Mouse (Mus musculus): ENCODE measurements around the gene Palm3. TPM values are rescaled to one million over a fixed set of nuclear protein-coding genes. Genes with fewer than 3 reads are reported as not detected.
A peak's percentile ranks its signal among the peaks of the same experiment; 100 is the strongest.

Palm3 gene
- polyA plus RNA-seq, 1 experiment from 2014 or later, result 2.1 TPM

GRCm38 (mm10) chr8:84023085-84023484 is 1.8 kb downstream of the Palm3 start:
- Histone ChIP-seq H3K27me3 (ENCODE audit: control insufficient read depth, insufficient read depth, low read length) (peaks cover 38% of the 10 kb centered on the region), H3K9ac (ENCODE audit: low read length) (no peak overlapping the region), H3K27ac (replicated peaks; ENCODE audit: low read depth, low read length) (no peak overlapping the region), H3K9me3 (ENCODE audit: control insufficient read depth, low read length) (no peaks in the 10 kb centered on the region), H3K36me3 (ENCODE audit: control insufficient read depth, insufficient read depth, low read length) (no peaks in the 10 kb centered on the region), H3K4me2 (ENCODE audit: low read depth, severe bottlenecking) (no peak overlapping the region), H3K4me1 (ENCODE audit: control insufficient read depth, insufficient read depth, low read length) (0 out of 2 replicates have a peak, but pooled peaks cover 9% of the 10 kb centered on the region), H3K4me3 (ENCODE audit: low read depth, low read length) (no peak overlapping the region)
- WGBS, result 20% methylated on average over 5 of the region's 5 CpGs
- ATAC-seq (ENCODE audit: insufficient number of reproducible peaks, low FRiP score, low TSS enrichment, low read depth), result no peak
- DNase-seq (ENCODE audit: low spot score), result no peak

- H3K27ac ChIP-seq (replicated peaks; ENCODE audit: low read depth, low read length), result no peak overlapping the region
- WGBS, result 79% methylated on average over 1 of the region's 1 CpGs
- ATAC-seq (ENCODE audit: insufficient number of reproducible peaks, low FRiP score, low TSS enrichment, low read depth) (no peak), DNase-seq (ENCODE audit: low spot score) (no peak)
- H3K4me2 ChIP-seq (ENCODE audit: low read depth, severe bottlenecking), result no peak overlapping the region
- H3K4me1 ChIP-seq (ENCODE audit: control insufficient read depth, insufficient read depth, low read length), result 0 out of 2 replicates have a peak, but pooled peaks cover 9% of the 10 kb centered on the region
- H3K9ac ChIP-seq (ENCODE audit: low read length), result no peak overlapping the region
- peaks cover 42% of the 10 kb centered on the region for H3K27me3 ChIP-seq (ENCODE audit: control insufficient read depth, insufficient read depth, low read length)
- H3K4me3 ChIP-seq (ENCODE audit: low read depth, low read length), result no peak overlapping the region
- no peaks in the 10 kb centered on the region for H3K9me3 ChIP-seq (ENCODE audit: control insufficient read depth, low read length)
- H3K36me3 ChIP-seq (ENCODE audit: control insufficient read depth, insufficient read depth, low read length), result no peaks in the 10 kb centered on the region
These were observed 2.4 kb downstream of the Palm3 start for GRCm38 (mm10) chr8:84023631-84024030.

GRCm38 (mm10) chr8:84024171-84024570 is 2.9 kb downstream of the Palm3 start:
- Histone ChIP-seq H3K9me3 (ENCODE audit: control insufficient read depth, low read length) (no peaks in the 10 kb centered on the region), H3K4me2 (ENCODE audit: low read depth, severe bottlenecking) (no peak overlapping the region), H3K4me1 (ENCODE audit: control insufficient read depth, insufficient read depth, low read length) (0 out of 2 replicates have a peak, but pooled peaks cover 9% of the 10 kb centered on the region), H3K36me3 (ENCODE audit: control insufficient read depth, insufficient read depth, low read length) (no peaks in the 10 kb centered on the region), H3K4me3 (ENCODE audit: low read depth, low read length) (no peak overlapping the region), H3K27me3 (ENCODE audit: control insufficient read depth, insufficient read depth, low read length) (peaks cover 42% of the 10 kb centered on the region), H3K9ac (ENCODE audit: low read length) (no peak overlapping the region), H3K27ac (replicated peaks; ENCODE audit: low read depth, low read length) (no peak overlapping the region)
- DNase-seq (ENCODE audit: low spot score), result peak; percentile 79
- no peak for ATAC-seq (ENCODE audit: insufficient number of reproducible peaks, low FRiP score, low TSS enrichment, low read depth)
- WGBS, result 13% methylated on average over 10 of the region's 10 CpGs

- Histone ChIP-seq H3K4me3 (ENCODE audit: low read depth, low read length) (peak overlapping the region; percentile 41), H3K27me3 (ENCODE audit: control insufficient read depth, insufficient read depth, low read length) (peaks cover 36% of the 10 kb centered on the region), H3K4me2 (ENCODE audit: low read depth, severe bottlenecking) (peak overlapping the region; percentile 75), H3K9ac (ENCODE audit: low read length) (0 out of 2 replicates have a peak overlapping the region, but pooled peaks have one; percentile 9), H3K9me3 (ENCODE audit: control insufficient read depth, low read length) (no peaks in the 10 kb centered on the region), H3K36me3 (ENCODE audit: control insufficient read depth, insufficient read depth, low read length) (no peaks in the 10 kb centered on the region), H3K27ac (replicated peaks; ENCODE audit: low read depth, low read length) (no peak overlapping the region), H3K4me1 (ENCODE audit: control insufficient read depth, insufficient read depth, low read length) (0 out of 2 replicates have a peak, but pooled peaks cover 9% of the 10 kb centered on the region)
- peak; percentile 72 for ATAC-seq (ENCODE audit: insufficient number of reproducible peaks, low FRiP score, low TSS enrichment, low read depth)
- WGBS, result under 1% methylated on average over 41 of the region's 41 CpGs
- peak; percentile 76 for DNase-seq (ENCODE audit: low spot score)
These were observed 4.6 kb downstream of the Palm3 start for GRCm38 (mm10) chr8:84025863-84026262.

GRCm38 (mm10) chr8:84027449-84027848 is 6.2 kb downstream of the Palm3 start:
- DNase-seq (ENCODE audit: low spot score) (peak; percentile 34), ATAC-seq (ENCODE audit: insufficient number of reproducible peaks, low FRiP score, low TSS enrichment, low read depth) (no peak)
- Histone ChIP-seq H3K9me3 (ENCODE audit: control insufficient read depth, low read length) (no peaks in the 10 kb centered on the region), H3K4me1 (ENCODE audit: control insufficient read depth, insufficient read depth, low read length) (0 out of 2 replicates have a peak, but pooled peaks cover 6% of the 10 kb centered on the region), H3K9ac (ENCODE audit: low read length) (no peak overlapping the region), H3K36me3 (ENCODE audit: control insufficient read depth, insufficient read depth, low read length) (no peaks in the 10 kb centered on the region), H3K27me3 (ENCODE audit: control insufficient read depth, insufficient read depth, low read length) (peaks cover 27% of the 10 kb centered on the region), H3K4me2 (ENCODE audit: low read depth, severe bottlenecking) (no peak overlapping the region), H3K4me3 (ENCODE audit: low read depth, low read length) (no peak overlapping the region), H3K27ac (replicated peaks; ENCODE audit: low read depth, low read length) (no peak overlapping the region)
- WGBS, result 18% methylated on average over 10 of the region's 10 CpGs

GRCm38 (mm10) chr8:84029272-84029671 is 8.0 kb downstream of the Palm3 start:
- 86% methylated on average over 5 of the region's 5 CpGs for WGBS
- DNase-seq (ENCODE audit: low spot score), result no peak
- Histone ChIP-seq H3K27ac (replicated peaks; ENCODE audit: low read depth, low read length) (no peak overlapping the region), H3K4me2 (ENCODE audit: low read depth, severe bottlenecking) (no peak overlapping the region), H3K4me3 (ENCODE audit: low read depth, low read length) (no peak overlapping the region), H3K27me3 (ENCODE audit: control insufficient read depth, insufficient read depth, low read length) (peaks cover 27% of the 10 kb centered on the region), H3K4me1 (ENCODE audit: control insufficient read depth, insufficient read depth, low read length) (0 out of 2 replicates have a peak, but pooled peaks cover 2% of the 10 kb centered on the region), H3K36me3 (ENCODE audit: control insufficient read depth, insufficient read depth, low read length) (no peaks in the 10 kb centered on the region), H3K9me3 (ENCODE audit: control insufficient read depth, low read length) (no peaks in the 10 kb centered on the region), H3K9ac (ENCODE audit: low read length) (no peak overlapping the region)
- ATAC-seq (ENCODE audit: insufficient number of reproducible peaks, low FRiP score, low TSS enrichment, low read depth), result no peak

- H3K4me2 ChIP-seq (ENCODE audit: low read depth, severe bottlenecking), result no peak overlapping the region
- no peak overlapping the region for H3K4me3 ChIP-seq (ENCODE audit: low read depth, low read length)
- no peak overlapping the region for H3K27ac ChIP-seq (replicated peaks; ENCODE audit: low read depth, low read length)
- H3K4me1 ChIP-seq (ENCODE audit: control insufficient read depth, insufficient read depth, low read length), result no peaks in the 10 kb centered on the region
- WGBS, result 77% methylated on average over 4 of the region's 4 CpGs
- H3K36me3 ChIP-seq (ENCODE audit: control insufficient read depth, insufficient read depth, low read length), result no peaks in the 10 kb centered on the region
- no peaks in the 10 kb centered on the region for H3K9me3 ChIP-seq (ENCODE audit: control insufficient read depth, low read length)
- no peak overlapping the region for H3K9ac ChIP-seq (ENCODE audit: low read length)
- DNase-seq (ENCODE audit: low spot score) (no peak), ATAC-seq (ENCODE audit: insufficient number of reproducible peaks, low FRiP score, low TSS enrichment, low read depth) (no peak)
- peaks cover 5% of the 10 kb centered on the region for H3K27me3 ChIP-seq (ENCODE audit: control insufficient read depth, insufficient read depth, low read length)
These were observed 11.5 kb downstream of the Palm3 start for GRCm38 (mm10) chr8:84032777-84033176.

GRCm38 (mm10) chr8:84038015-84038414 is 16.7 kb downstream of the Palm3 start:
- H3K4me2 ChIP-seq (ENCODE audit: low read depth, severe bottlenecking), result no peak overlapping the region
- 81% methylated on average over 5 of the region's 5 CpGs for WGBS
- peaks cover 21% of the 10 kb centered on the region for H3K27me3 ChIP-seq (ENCODE audit: control insufficient read depth, insufficient read depth, low read length)
- no peak overlapping the region for H3K4me3 ChIP-seq (ENCODE audit: low read depth, low read length)
- ATAC-seq (ENCODE audit: insufficient number of reproducible peaks, low FRiP score, low TSS enrichment, low read depth) (no peak), DNase-seq (ENCODE audit: low spot score) (no peak)
- H3K9me3 ChIP-seq (ENCODE audit: control insufficient read depth, low read length), result no peaks in the 10 kb centered on the region
- H3K27ac ChIP-seq (replicated peaks; ENCODE audit: low read depth, low read length), result no peak overlapping the region
- H3K36me3 ChIP-seq (ENCODE audit: control insufficient read depth, insufficient read depth, low read length), result no peaks in the 10 kb centered on the region; the same call in 1 of the 2 replicates
- peaks cover 7% of the 10 kb centered on the region; the same call in 1 of the 2 replicates for H3K4me1 ChIP-seq (ENCODE audit: control insufficient read depth, insufficient read depth, low read length)
- H3K9ac ChIP-seq (ENCODE audit: low read length), result no peak overlapping the region

- Histone ChIP-seq H3K27ac (replicated peaks; ENCODE audit: low read depth, low read length) (no peak overlapping the region), H3K9ac (ENCODE audit: low read length) (no peak overlapping the region), H3K4me1 (ENCODE audit: control insufficient read depth, insufficient read depth, low read length) (peaks cover 7% of the 10 kb centered on the region; the same call in 1 of the 2 replicates), H3K36me3 (ENCODE audit: control insufficient read depth, insufficient read depth, low read length) (no peaks in the 10 kb centered on the region; the same call in 1 of the 2 replicates), H3K27me3 (ENCODE audit: control insufficient read depth, insufficient read depth, low read length) (peaks cover 32% of the 10 kb centered on the region), H3K9me3 (ENCODE audit: control insufficient read depth, low read length) (no peaks in the 10 kb centered on the region), H3K4me2 (ENCODE audit: low read depth, severe bottlenecking) (no peak overlapping the region), H3K4me3 (ENCODE audit: low read depth, low read length) (no peak overlapping the region)
- 6% methylated on average over 5 of the region's 5 CpGs for WGBS
- ATAC-seq (ENCODE audit: insufficient number of reproducible peaks, low FRiP score, low TSS enrichment, low read depth), result no peak
- peak; percentile 93 for DNase-seq (ENCODE audit: low spot score)
These were observed 17.8 kb downstream of the Palm3 start for GRCm38 (mm10) chr8:84039050-84039449.

All from limb, embryonic 11.5 days (tissue).